Mouse (Mus musculus): ENCODE data around the gene Ctnna3. TPM values are rescaled to one million over a fixed set of nuclear protein-coding genes. Genes with fewer than 3 reads are reported as not detected.
A peak's percentile ranks its signal among the peaks of the same experiment; 100 is the strongest.

Ctnna3 gene
- polyA plus RNA-seq, 1 experiment: 0.25 TPM

GRCm38 (mm10) chr10:63457292-63458128 is 27.6 kb downstream of the Ctnna3 start:
- no peak for DNase-seq (ENCODE audit: low read depth)
- no peak for TF ChIP-seq CTCF (IDR thresholded peaks at IDR 0.05; ENCODE audit: borderline replicate concordance, extremely low read depth, insufficient read depth, insufficient read length)
- TF ChIP-seq POLR2A (IDR thresholded peaks at IDR 0.05; ENCODE audit: borderline replicate concordance, extremely low read depth, insufficient read depth, insufficient read length, poor library complexity, severe bottlenecking): no peak

- no peak for DNase-seq (ENCODE audit: low read depth)
- no peak for TF ChIP-seq POLR2A (IDR thresholded peaks at IDR 0.05; ENCODE audit: borderline replicate concordance, extremely low read depth, insufficient read depth, insufficient read length, poor library complexity, severe bottlenecking)
- TF ChIP-seq CTCF (IDR thresholded peaks at IDR 0.05; ENCODE audit: borderline replicate concordance, extremely low read depth, insufficient read depth, insufficient read length): no peak
These were observed 31.0 kb downstream of the Ctnna3 start for GRCm38 (mm10) chr10:63460935-63461334.

- no peak for TF ChIP-seq POLR2A (IDR thresholded peaks at IDR 0.05; ENCODE audit: borderline replicate concordance, extremely low read depth, insufficient read depth, insufficient read length, poor library complexity, severe bottlenecking)
- TF ChIP-seq CTCF (IDR thresholded peaks at IDR 0.05; ENCODE audit: borderline replicate concordance, extremely low read depth, insufficient read depth, insufficient read length): no peak
- DNase-seq (ENCODE audit: low read depth): no peak
These were observed 42.6 kb downstream of the Ctnna3 start for GRCm38 (mm10) chr10:63472473-63472872.

GRCm38 (mm10) chr10:63476167-63476647 is 46.3 kb downstream of the Ctnna3 start:
- DNase-seq (ENCODE audit: low read depth): no peak
- TF ChIP-seq POLR2A (IDR thresholded peaks at IDR 0.05; ENCODE audit: borderline replicate concordance, extremely low read depth, insufficient read depth, insufficient read length, poor library complexity, severe bottlenecking): no peak
- no peak for TF ChIP-seq CTCF (IDR thresholded peaks at IDR 0.05; ENCODE audit: borderline replicate concordance, extremely low read depth, insufficient read depth, insufficient read length)

- TF ChIP-seq POLR2A (IDR thresholded peaks at IDR 0.05; ENCODE audit: borderline replicate concordance, extremely low read depth, insufficient read depth, insufficient read length, poor library complexity, severe bottlenecking) (no peak), CTCF (IDR thresholded peaks at IDR 0.05; ENCODE audit: borderline replicate concordance, extremely low read depth, insufficient read depth, insufficient read length) (no peak)
- DNase-seq (ENCODE audit: low read depth): no peak
These were observed 49.0 kb downstream of the Ctnna3 start for GRCm38 (mm10) chr10:63478946-63479345.

GRCm38 (mm10) chr10:63480066-63480465 is 50.2 kb downstream of the Ctnna3 start:
- peak; percentile 26 for DNase-seq (ENCODE audit: low read depth)
- TF ChIP-seq POLR2A (IDR thresholded peaks at IDR 0.05; ENCODE audit: borderline replicate concordance, extremely low read depth, insufficient read depth, insufficient read length, poor library complexity, severe bottlenecking) (no peak), CTCF (IDR thresholded peaks at IDR 0.05; ENCODE audit: borderline replicate concordance, extremely low read depth, insufficient read depth, insufficient read length) (no peak)

- TF ChIP-seq CTCF (IDR thresholded peaks at IDR 0.05; ENCODE audit: borderline replicate concordance, extremely low read depth, insufficient read depth, insufficient read length) (no peak), POLR2A (IDR thresholded peaks at IDR 0.05; ENCODE audit: borderline replicate concordance, extremely low read depth, insufficient read depth, insufficient read length, poor library complexity, severe bottlenecking) (no peak)
- DNase-seq (ENCODE audit: low read depth): no peak
These were observed 58.4 kb downstream of the Ctnna3 start for GRCm38 (mm10) chr10:63488346-63488745.

- no peak for DNase-seq (ENCODE audit: low read depth)
- TF ChIP-seq POLR2A (IDR thresholded peaks at IDR 0.05; ENCODE audit: borderline replicate concordance, extremely low read depth, insufficient read depth, insufficient read length, poor library complexity, severe bottlenecking): no peak
These were observed 94.1 kb downstream of the Ctnna3 start for GRCm38 (mm10) chr10:63523956-63524355.

GRCm38 (mm10) chr10:63526027-63526426 is 96.1 kb downstream of the Ctnna3 start:
- no peak for TF ChIP-seq CTCF (IDR thresholded peaks at IDR 0.05; ENCODE audit: borderline replicate concordance, extremely low read depth, insufficient read depth, insufficient read length)
- DNase-seq (ENCODE audit: low read depth): no peak

- DNase-seq (ENCODE audit: low read depth): no peak
- no peak for TF ChIP-seq CTCF (IDR thresholded peaks at IDR 0.05; ENCODE audit: borderline replicate concordance, extremely low read depth, insufficient read depth, insufficient read length)
- TF ChIP-seq POLR2A (IDR thresholded peaks at IDR 0.05; ENCODE audit: borderline replicate concordance, extremely low read depth, insufficient read depth, insufficient read length, poor library complexity, severe bottlenecking): no peak
These were observed 102.5 kb downstream of the Ctnna3 start for GRCm38 (mm10) chr10:63532381-63532780.

- peak; percentile 40 for DNase-seq (ENCODE audit: low read depth)
- TF ChIP-seq POLR2A (IDR thresholded peaks at IDR 0.05; ENCODE audit: borderline replicate concordance, extremely low read depth, insufficient read depth, insufficient read length, poor library complexity, severe bottlenecking) (no peak), CTCF (IDR thresholded peaks at IDR 0.05; ENCODE audit: borderline replicate concordance, extremely low read depth, insufficient read depth, insufficient read length) (no peak)
These were observed 111.9 kb downstream of the Ctnna3 start for GRCm38 (mm10) chr10:63541754-63542153.

GRCm38 (mm10) chr10:63542493-63542892 is 112.6 kb downstream of the Ctnna3 start:
- no peak for TF ChIP-seq CTCF (IDR thresholded peaks at IDR 0.05; ENCODE audit: borderline replicate concordance, extremely low read depth, insufficient read depth, insufficient read length)
- TF ChIP-seq POLR2A (IDR thresholded peaks at IDR 0.05; ENCODE audit: borderline replicate concordance, extremely low read depth, insufficient read depth, insufficient read length, poor library complexity, severe bottlenecking): no peak
- peak; percentile 6 for DNase-seq (ENCODE audit: low read depth)

All from brain, embryonic 14.5 days (tissue).